Mouse (Mus musculus): ENCODE results near the gene Scly. TPM values are rescaled to one million over a fixed set of nuclear protein-coding genes. Genes with fewer than 3 reads are reported as not detected.
A peak's percentile ranks its signal among the peaks of the same experiment; 100 is the strongest.

The Scly gene
- total RNA-seq, 4 experiments from 2014 or later: 15.5 to 20.3 (median 19.3) TPM

DNA sequence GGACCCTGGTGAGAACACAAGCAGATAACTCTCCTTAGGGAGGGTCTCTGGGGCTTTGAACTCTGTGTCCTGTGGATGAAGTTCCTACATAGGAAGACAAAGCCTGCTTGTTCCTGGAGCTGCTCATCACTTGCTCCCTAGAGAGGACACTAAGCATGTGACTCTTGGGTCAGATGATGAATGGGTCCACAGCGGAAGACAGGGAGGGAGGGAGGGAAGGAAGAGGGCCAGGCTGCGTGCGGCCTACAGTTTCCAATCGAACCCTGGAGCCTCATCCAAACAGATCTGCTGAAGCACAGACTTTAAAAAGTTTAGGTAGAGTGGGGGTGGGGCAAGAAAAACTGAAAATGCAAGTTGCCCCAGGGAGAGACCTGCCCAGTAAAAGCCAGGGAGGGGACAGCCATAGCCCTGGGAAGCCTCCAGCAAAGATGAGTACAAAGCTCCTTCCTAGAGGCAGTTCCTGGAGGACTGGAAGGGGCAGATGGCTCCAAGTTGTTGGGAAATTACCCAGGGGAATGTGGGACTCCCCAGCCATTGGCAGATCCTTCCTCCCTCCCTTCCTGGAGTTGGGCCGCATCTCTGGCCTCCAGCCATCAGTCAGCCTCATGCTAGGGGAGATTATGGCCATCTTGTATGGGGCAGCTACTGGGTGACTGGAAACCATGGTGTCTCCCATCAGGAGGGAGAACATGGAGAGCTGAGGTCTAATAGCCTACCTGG is 1.7 kb downstream of the Scly start:
- peak; percentile 44 for DNase-seq (ENCODE audit: low spot score)

GRCm38 (mm10) chr1:91301206-91301920 is 3.2 kb downstream of the Scly start:
- no peak for DNase-seq (ENCODE audit: low spot score)

GRCm38 (mm10) chr1:91302021-91302420 is 3.9 kb downstream of the Scly start:
- DNase-seq (ENCODE audit: low spot score): no peak

DNA sequence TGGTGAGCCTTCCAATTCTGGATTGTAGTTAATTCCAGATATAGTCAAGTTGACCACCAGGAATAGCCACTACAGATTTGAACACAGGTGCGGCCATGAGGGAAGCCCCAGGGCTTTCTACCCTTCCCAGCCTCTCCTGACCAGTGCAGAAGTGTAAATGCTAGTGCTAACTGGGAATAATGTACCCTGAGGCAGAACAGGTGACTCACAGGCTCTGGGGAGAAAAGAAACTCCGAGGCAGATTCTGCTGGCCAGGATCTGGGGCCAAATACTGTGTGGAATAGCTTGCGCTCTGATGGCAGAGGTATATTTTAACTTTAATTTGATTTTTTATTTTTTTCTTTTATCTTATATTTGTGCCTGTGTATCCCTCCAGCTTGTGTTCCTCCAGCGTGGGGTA is 6.5 kb downstream of the Scly start:
- no peak for DNase-seq (ENCODE audit: low spot score)

GRCm38 (mm10) chr1:91309366-91310085 is 11.4 kb downstream of the Scly start:
- no peak for DNase-seq (ENCODE audit: low spot score)

GRCm38 (mm10) chr1:91312273-91312672 is 14.1 kb downstream of the Scly start:
- no peak for DNase-seq (ENCODE audit: low spot score)

DNA sequence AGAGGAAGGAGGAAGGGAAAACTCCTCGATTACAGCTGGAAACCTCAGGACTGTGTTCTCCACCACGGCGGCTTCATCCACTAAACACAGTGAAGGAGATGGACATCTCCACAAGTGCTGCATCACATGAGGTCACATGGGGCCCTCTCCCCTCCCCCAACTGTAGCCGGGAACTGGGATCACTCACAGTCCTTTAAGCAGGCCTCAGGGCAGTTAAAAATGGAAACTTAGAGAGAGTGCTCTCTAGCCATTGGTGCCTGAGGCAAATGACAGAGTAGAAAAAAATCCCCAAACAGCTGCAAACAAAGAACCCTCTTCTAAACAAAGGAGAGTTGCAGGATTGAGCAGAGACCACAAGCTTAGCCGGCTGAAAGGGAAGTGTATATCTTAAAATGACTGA is 15.1 kb downstream of the Scly start:
- peak; percentile 19 for DNase-seq (ENCODE audit: low spot score)

- DNase-seq (ENCODE audit: low spot score): no peak
Observed at GRCm38 (mm10) chr1:91317656-91318055, 19.5 kb downstream of the Scly start.

DNA sequence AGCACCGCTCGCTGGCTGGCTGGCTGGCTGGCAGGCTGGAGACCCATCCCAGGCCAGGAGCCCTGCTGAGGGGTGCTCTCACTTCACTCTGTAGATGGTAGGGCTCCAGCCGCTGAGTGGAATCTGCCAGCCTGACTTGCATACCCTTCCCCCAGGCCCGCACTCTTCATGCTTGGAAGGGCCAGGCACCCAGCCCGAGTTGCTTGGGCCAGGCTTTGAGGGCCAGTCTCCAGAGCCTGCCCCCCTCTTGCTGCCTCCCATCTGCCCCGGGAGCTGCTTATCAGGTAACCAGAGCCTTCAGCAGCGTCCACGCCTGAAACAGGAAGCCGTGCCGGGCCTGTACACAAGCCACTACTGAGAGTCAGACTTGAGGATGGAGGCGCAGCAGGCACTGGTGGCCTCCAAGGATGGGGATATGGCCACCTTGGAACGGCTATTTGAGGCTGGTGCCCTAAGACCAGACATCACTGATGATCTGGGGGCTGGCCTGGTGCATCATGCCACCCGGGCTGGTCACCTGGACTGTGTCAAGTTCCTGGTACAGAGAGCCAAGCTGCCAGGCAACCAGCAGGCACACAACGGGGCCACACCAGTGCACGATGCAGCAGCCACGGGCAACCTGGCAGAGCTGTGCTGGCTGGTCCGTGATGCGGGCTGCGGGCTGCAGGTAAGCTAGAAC is 23.8 kb downstream of the Scly start, which contains the start of gene Espnl:
Gene Espnl (plus strand): TSS at position 316 of the 679 bp plus-strand sequence.
- no peak for DNase-seq (ENCODE audit: low spot score)

DNA sequence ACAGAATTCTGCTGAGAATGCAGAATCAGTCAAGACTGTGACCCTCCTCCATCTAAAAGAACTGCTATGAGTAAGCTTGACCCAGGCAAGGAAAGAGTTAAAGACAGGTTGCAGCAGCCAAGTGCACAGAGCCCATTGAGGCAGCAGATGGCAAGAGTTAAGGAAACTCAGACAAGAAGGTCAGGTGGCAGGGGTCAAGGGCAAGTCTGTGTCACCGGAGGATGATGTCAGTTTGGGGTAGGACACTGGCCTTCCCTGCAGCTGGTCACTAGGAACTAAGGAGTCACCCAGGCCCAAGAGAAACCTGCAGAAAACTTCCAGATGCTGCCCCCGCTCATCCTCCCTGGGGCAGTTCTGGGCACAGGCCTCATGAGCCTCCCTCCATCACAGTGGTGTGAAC is 26.5 kb downstream of the Scly start:
- DNase-seq (ENCODE audit: low spot score): no peak

DNA sequence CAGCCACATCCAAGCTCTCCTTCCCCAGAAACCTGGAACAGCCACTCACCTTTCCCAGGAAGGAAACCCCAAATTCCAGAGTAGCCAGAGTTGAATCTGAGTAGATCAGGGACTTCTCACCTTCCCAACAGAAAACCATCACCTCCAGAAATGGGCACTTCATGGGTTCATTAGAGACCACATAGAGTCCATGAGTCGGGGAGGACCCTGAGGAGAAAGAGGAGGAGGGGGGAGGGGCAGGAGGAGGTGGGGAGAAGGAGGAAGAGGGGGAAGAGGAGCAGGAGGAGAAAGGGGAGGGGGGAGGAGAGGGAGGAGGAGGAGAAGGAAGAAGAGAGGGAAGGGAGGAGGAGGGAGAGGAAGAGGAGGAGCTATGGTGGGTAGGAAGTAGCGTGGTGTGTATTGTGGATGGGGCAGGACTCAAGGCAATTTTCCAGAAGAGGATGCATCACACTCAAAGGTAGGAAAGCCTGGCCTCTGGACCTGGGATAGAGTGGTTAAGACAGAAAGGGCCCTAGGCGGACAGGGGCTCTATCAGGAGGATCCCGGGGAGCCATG is 27.4 kb downstream of the Scly start:
- DNase-seq (ENCODE audit: low spot score): no peak

DNA sequence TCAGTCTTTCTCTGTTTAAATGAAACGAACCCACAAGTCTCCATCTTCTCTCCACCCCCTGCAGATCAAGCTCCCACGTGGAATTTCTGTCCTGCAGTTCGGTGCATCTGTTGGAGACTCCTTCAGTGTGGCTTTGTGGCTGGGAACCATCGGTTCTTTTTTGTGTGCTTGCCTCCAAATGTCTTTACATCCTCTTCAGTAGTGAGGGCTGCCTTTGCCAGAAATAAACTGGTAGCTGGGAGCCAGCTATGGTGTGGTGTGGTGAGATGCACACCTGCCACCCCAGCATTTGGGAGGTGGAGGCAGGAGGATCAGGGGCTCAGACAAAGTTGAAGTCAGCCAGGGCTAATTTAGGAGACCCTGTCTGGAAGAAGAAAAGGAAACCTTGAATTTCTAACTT is 34.0 kb downstream of the Scly start:
- DNase-seq (ENCODE audit: low spot score): no peak

GRCm38 (mm10) chr1:91333582-91333981 is 35.4 kb downstream of the Scly start:
- no peak for DNase-seq (ENCODE audit: low spot score)

DNA sequence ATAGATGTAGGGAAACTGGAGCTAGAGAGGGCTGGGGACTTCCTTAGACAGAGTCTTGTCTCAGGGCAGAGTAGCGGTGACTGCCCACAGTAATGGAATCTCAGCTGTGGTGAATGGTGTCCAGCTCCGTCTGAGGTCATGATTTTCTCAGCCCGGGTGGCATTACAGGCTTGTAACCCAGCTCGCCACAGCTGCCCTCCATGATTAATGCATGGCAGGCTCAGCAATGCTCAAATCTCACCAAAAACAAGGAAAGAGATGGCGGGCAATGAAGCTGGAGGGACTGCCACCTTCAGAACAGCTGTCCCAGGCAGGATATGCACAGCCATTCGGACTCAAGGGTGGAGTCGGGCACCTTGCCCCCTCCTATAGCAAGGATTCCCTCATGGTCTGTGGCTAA is 39.2 kb downstream of the Scly start:
- no peak for DNase-seq (ENCODE audit: low spot score)

GRCm38 (mm10) chr1:91344001-91344400 is 45.9 kb downstream of the Scly start:
- no peak for DNase-seq (ENCODE audit: low spot score)

DNA sequence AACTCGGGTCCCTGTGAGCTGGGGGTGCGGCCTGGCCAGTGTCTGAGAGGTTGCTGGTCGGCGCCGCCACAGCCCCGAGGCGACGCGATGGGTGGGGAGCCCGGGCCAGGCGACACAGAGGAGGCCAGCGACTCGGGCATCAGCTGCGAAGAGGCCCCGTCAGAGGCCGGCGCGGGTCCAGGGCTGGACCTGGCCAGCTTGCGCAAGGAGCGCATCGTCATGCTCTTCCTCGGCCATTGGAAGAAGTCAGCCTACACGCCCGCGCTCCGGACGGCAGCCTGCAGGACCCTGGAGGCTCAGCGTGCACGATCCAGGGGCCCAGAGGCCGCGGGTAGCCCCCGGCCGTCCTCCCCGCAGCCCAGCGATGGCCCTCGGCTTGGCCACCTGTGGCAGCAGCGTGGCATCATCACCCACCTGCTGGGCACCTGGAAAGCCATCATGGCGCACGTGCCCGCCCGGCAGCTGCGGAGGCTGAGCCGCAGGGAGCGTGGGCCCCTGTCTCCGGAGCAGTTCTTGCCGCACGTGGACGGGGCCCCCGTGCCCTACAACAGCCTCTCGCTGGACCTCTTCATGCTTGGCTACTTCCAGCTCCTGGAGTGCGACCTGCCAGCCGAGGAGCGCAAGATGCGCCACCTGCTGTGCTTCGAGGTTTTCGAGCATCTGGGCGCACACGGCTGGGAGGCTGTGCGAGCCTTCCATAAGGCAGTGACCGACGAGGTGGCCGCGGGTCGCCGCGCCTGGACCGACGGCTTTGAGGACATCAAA is 47.0 kb downstream of the Scly start:
- no peak for DNase-seq (ENCODE audit: low spot score)

DNA sequence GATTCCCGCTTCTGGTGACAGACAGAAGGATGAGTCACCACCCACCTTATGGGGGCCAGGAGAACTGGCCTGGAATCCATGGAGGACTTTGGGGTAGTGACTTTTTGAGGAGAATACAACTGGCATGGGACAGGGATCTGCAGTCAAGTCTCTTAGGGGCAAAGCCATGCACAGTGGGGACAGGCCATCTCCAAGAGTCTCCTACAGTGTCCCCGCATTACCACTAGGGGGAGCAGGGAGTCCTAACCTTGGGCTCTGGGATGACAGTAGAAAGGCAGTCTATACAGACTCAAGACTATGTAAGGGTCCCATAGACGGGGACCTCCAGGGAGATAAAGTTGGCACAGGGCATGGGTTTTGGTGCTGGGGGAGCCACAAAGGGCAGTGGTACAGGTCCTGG is 48.8 kb downstream of the Scly start:
- DNase-seq (ENCODE audit: low spot score): peak; percentile 56

- DNase-seq (ENCODE audit: low spot score): peak; percentile 31
Observed at GRCm38 (mm10) chr1:91350841-91351240, 52.7 kb downstream of the Scly start, which contains the start of gene Klhl30. Gene Klhl30 (plus strand): TSS chr1:91351016.

DNA sequence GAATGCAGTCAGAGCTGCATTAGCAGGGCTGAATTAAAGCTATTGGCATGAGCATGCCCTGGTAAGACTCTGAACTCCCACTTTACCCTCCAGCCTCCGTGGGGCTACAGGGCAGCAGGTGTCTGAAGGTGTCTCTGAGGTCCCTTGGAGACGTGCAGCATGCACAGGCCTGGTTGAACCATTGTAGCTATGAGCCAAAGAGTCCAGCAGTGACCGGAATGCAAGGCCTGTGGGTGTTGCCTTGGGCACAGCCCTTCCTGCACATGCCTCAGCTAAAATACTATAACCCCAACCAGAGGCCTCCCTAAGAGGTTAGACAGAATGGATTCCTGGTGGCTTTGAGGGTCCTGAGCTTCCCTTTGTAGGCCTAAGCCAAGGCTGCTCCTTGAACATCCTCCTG is 53.1 kb downstream of the Scly start:
- no peak for DNase-seq (ENCODE audit: low spot score)

GRCm38 (mm10) chr1:91352277-91352676 is 54.1 kb downstream of the Scly start:
- DNase-seq (ENCODE audit: low spot score): no peak

- no peak for DNase-seq (ENCODE audit: low spot score)
Observed at GRCm38 (mm10) chr1:91356105-91356504, 58.0 kb downstream of the Scly start.
